Mouse (Mus musculus): ENCODE measurements around the gene Galc. TPM values are rescaled to one million over a fixed set of nuclear protein-coding genes. Genes with fewer than 3 reads are reported as not detected.
A peak's percentile ranks its signal among the peaks of the same experiment; 100 is the strongest.

The Galc gene
- polyA plus RNA-seq, 1 experiment from 2014 or later: 9.8 TPM

DNA sequence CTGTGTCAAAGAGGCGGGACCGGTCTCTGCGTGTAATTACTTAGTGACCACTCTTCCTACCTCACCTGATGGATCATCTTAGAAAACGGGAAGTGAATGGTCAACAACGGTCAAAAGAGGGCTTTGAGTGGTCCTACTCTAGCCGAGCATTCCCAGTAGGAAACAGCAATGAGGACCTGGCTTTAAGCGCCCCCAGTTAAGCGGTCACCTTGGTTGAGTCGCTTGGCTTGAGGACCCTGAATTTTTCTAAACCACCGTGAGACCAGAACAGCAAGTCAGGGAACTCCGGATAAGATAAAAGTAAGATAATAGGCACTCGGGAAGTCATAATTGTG is 226 bp upstream of the Galc start:
- Histone ChIP-seq H3K27me3 (ENCODE audit: control insufficient read depth, insufficient read depth, low read depth, low read length) (no peaks in the 10 kb centered on the region), H3K9ac (ENCODE audit: low read length) (peak overlapping the region; percentile 97), H3K36me3 (ENCODE audit: control insufficient read depth, insufficient read depth, low read length) (no peaks in the 10 kb centered on the region), H3K27ac (ENCODE audit: low read length) (peak overlapping the region; percentile 95), H3K4me2 (ENCODE audit: low read depth, low read length) (peak overlapping the region; percentile 57), H3K4me1 (replicated peaks; ENCODE audit: control insufficient read depth, insufficient read depth, low read length) (peaks cover 8% of the 10 kb centered on the region; the same call in 1 of the 2 replicates), H3K9me3 (ENCODE audit: control insufficient read depth, low read length) (no peaks in the 10 kb centered on the region), H3K4me3 (ENCODE audit: low read length) (peak overlapping the region; percentile 92)
- no peak; the same call in 1 of the 2 replicates for ATAC-seq (ENCODE audit: low read depth)
- under 1% methylated on average over 12 of the region's 12 CpGs for WGBS

GRCm38 (mm10) chr12:98258371-98258844 is 851 bp downstream of the Galc start:
- no peaks in the 10 kb centered on the region for H3K27me3 ChIP-seq (ENCODE audit: control insufficient read depth, insufficient read depth, low read depth, low read length)
- H3K4me2 ChIP-seq (ENCODE audit: low read depth, low read length): peak overlapping the region; percentile 57
- H3K4me3 ChIP-seq (ENCODE audit: low read length): peak overlapping the region; percentile 92
- peaks cover 8% of the 10 kb centered on the region; the same call in 1 of the 2 replicates for H3K4me1 ChIP-seq (replicated peaks; ENCODE audit: control insufficient read depth, insufficient read depth, low read length)
- peak overlapping the region; percentile 97 for H3K9ac ChIP-seq (ENCODE audit: low read length)
- WGBS: under 1% methylated on average over 8 of the region's 8 CpGs
- H3K27ac ChIP-seq (ENCODE audit: low read length): peak overlapping the region; percentile 95
- H3K36me3 ChIP-seq (ENCODE audit: control insufficient read depth, insufficient read depth, low read length): no peaks in the 10 kb centered on the region
- ATAC-seq (ENCODE audit: low read depth): peak; percentile 31
- H3K9me3 ChIP-seq (ENCODE audit: control insufficient read depth, low read length): no peaks in the 10 kb centered on the region

DNA sequence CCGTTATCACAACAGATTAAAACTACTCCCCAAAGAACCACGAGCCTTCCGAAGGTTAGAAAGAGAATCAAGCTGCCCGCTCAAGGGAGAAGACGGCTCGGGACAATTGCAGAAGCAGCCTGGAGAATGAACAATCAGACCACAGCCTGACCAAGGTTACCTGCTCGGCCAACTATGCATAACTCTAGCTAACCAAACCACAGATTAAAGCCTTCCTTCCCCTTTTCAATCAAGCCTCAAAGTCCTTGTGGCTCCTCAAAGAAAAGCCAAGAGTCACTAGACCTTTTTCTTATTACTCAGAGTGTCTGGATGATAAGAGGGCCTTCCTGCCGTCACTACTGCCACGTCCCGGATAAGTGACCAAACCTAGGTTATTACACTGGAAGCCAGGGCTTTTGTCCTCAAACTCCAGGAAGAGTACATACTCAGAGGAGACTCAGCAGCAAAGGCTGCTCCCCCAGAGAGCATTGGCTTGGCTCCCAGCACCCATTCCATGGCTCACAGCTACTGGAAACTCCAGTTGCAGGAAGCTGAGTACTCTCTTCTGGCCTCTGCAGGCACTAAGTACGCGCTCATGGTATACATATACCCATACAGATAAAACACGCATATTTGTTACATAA is 3.8 kb downstream of the Galc start:
- 0 out of 2 replicates have a peak overlapping the region, but pooled peaks have one; percentile 28 for H3K27ac ChIP-seq (ENCODE audit: low read length)
- no peaks in the 10 kb centered on the region for H3K36me3 ChIP-seq (ENCODE audit: control insufficient read depth, insufficient read depth, low read length)
- H3K4me1 ChIP-seq (replicated peaks; ENCODE audit: control insufficient read depth, insufficient read depth, low read length): peaks cover 8% of the 10 kb centered on the region; the same call in 1 of the 2 replicates
- 71% methylated on average over 13 of the region's 13 CpGs for WGBS
- H3K4me3 ChIP-seq (ENCODE audit: low read length): no peak overlapping the region
- H3K4me2 ChIP-seq (ENCODE audit: low read depth, low read length): no peak overlapping the region
- H3K9ac ChIP-seq (ENCODE audit: low read length): no peak overlapping the region
- no peaks in the 10 kb centered on the region for H3K27me3 ChIP-seq (ENCODE audit: control insufficient read depth, insufficient read depth, low read depth, low read length)
- no peaks in the 10 kb centered on the region for H3K9me3 ChIP-seq (ENCODE audit: control insufficient read depth, low read length)
- ATAC-seq (ENCODE audit: low read depth): no peak

GRCm38 (mm10) chr12:98252417-98252816 is 6.8 kb downstream of the Galc start:
- Histone ChIP-seq H3K4me3 (ENCODE audit: low read length) (no peak overlapping the region), H3K9me3 (ENCODE audit: control insufficient read depth, low read length) (no peaks in the 10 kb centered on the region), H3K27ac (ENCODE audit: low read length) (no peak overlapping the region), H3K36me3 (ENCODE audit: control insufficient read depth, insufficient read depth, low read length) (no peaks in the 10 kb centered on the region), H3K9ac (ENCODE audit: low read length) (no peak overlapping the region), H3K4me1 (replicated peaks; ENCODE audit: control insufficient read depth, insufficient read depth, low read length) (peaks cover 3% of the 10 kb centered on the region; the same call in 1 of the 2 replicates), H3K27me3 (ENCODE audit: control insufficient read depth, insufficient read depth, low read depth, low read length) (no peaks in the 10 kb centered on the region), H3K4me2 (ENCODE audit: low read depth, low read length) (no peak overlapping the region)
- 76% methylated on average over 2 of the region's 2 CpGs for WGBS
- no peak for ATAC-seq (ENCODE audit: low read depth)

- Histone ChIP-seq H3K4me2 (ENCODE audit: low read depth, low read length) (no peak overlapping the region), H3K27ac (ENCODE audit: low read length) (no peak overlapping the region), H3K9ac (ENCODE audit: low read length) (no peak overlapping the region), H3K27me3 (ENCODE audit: control insufficient read depth, insufficient read depth, low read depth, low read length) (no peaks in the 10 kb centered on the region), H3K36me3 (ENCODE audit: control insufficient read depth, insufficient read depth, low read length) (no peaks in the 10 kb centered on the region), H3K4me3 (ENCODE audit: low read length) (no peak overlapping the region), H3K9me3 (ENCODE audit: control insufficient read depth, low read length) (no peaks in the 10 kb centered on the region), H3K4me1 (replicated peaks; ENCODE audit: control insufficient read depth, insufficient read depth, low read length) (no peaks in the 10 kb centered on the region)
- ATAC-seq (ENCODE audit: low read depth): no peak
- WGBS: 89% methylated on average over 8 of the region's 8 CpGs
Observed at GRCm38 (mm10) chr12:98250327-98250726, 8.9 kb downstream of the Galc start.

DNA sequence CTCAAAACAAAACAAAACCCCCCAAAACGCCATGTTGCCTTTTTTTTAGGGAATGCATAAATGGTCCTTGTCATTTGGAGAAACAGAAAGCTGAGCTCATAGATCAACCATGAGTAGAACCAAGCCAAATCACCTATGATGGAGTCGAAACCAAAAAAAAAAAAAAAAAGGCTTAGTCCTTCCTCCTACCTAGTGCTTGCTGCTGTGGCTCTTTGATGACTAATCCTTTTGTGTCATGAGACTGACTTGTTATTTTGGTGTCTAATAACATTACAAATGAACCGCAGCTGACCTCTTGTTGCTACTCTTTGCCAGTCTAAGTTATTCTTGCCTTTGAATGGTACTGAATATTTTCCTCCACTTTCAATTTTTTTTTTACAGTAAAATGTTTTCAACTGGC is 9.6 kb downstream of the Galc start:
- H3K4me2 ChIP-seq (ENCODE audit: low read depth, low read length): no peak overlapping the region
- H3K36me3 ChIP-seq (ENCODE audit: control insufficient read depth, insufficient read depth, low read length): no peaks in the 10 kb centered on the region
- H3K9ac ChIP-seq (ENCODE audit: low read length): no peak overlapping the region
- H3K9me3 ChIP-seq (ENCODE audit: control insufficient read depth, low read length): no peaks in the 10 kb centered on the region
- ATAC-seq (ENCODE audit: low read depth): no peak
- no peak overlapping the region for H3K4me3 ChIP-seq (ENCODE audit: low read length)
- no peak overlapping the region for H3K27ac ChIP-seq (ENCODE audit: low read length)
- H3K27me3 ChIP-seq (ENCODE audit: control insufficient read depth, insufficient read depth, low read depth, low read length): no peaks in the 10 kb centered on the region
- 74% methylated on average over 3 of the region's 3 CpGs for WGBS
- no peaks in the 10 kb centered on the region for H3K4me1 ChIP-seq (replicated peaks; ENCODE audit: control insufficient read depth, insufficient read depth, low read length)

DNA sequence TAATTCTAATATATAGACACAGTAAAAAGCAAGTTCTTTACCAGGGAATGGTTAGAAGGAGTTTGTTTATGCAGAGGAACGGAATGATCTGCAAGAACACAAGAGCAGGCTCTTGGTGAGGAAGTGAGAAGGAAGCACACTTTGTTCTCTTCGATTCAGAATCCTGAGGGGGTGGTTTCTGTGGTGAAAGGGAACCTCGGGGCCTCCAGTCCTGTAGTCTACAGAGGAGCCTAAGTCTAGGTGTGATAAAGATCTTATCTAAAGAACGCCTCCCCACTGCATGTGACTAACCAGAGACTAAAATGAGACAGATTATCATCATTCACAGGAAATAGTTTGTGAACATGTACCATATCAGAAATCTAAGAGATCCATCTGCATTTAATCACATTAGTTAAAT is 12.4 kb downstream of the Galc start:
- WGBS: 44% methylated on average over 4 of the region's 4 CpGs
- Histone ChIP-seq H3K36me3 (ENCODE audit: control insufficient read depth, insufficient read depth, low read length) (no peaks in the 10 kb centered on the region), H3K4me3 (ENCODE audit: low read length) (no peak overlapping the region), H3K27ac (ENCODE audit: low read length) (no peak overlapping the region), H3K27me3 (ENCODE audit: control insufficient read depth, insufficient read depth, low read depth, low read length) (no peaks in the 10 kb centered on the region), H3K9me3 (ENCODE audit: control insufficient read depth, low read length) (no peaks in the 10 kb centered on the region), H3K9ac (ENCODE audit: low read length) (no peak overlapping the region), H3K4me2 (ENCODE audit: low read depth, low read length) (no peak overlapping the region), H3K4me1 (replicated peaks; ENCODE audit: control insufficient read depth, insufficient read depth, low read length) (no peaks in the 10 kb centered on the region)
- ATAC-seq (ENCODE audit: low read depth): no peak

GRCm38 (mm10) chr12:98244865-98245264 is 14.4 kb downstream of the Galc start:
- Histone ChIP-seq H3K27me3 (ENCODE audit: control insufficient read depth, insufficient read depth, low read depth, low read length) (no peaks in the 10 kb centered on the region), H3K9me3 (ENCODE audit: control insufficient read depth, low read length) (no peaks in the 10 kb centered on the region), H3K4me1 (replicated peaks; ENCODE audit: control insufficient read depth, insufficient read depth, low read length) (no peaks in the 10 kb centered on the region), H3K36me3 (ENCODE audit: control insufficient read depth, insufficient read depth, low read length) (no peaks in the 10 kb centered on the region), H3K4me3 (ENCODE audit: low read length) (no peak overlapping the region), H3K27ac (ENCODE audit: low read length) (no peak overlapping the region), H3K9ac (ENCODE audit: low read length) (no peak overlapping the region), H3K4me2 (ENCODE audit: low read depth, low read length) (no peak overlapping the region)
- ATAC-seq (ENCODE audit: low read depth): no peak
- WGBS: 86% methylated on average over 5 of the region's 5 CpGs

- ATAC-seq (ENCODE audit: low read depth): no peak
- H3K4me3 ChIP-seq (ENCODE audit: low read length): no peak overlapping the region
- WGBS: 88% methylated on average over 4 of the region's 4 CpGs
Observed at GRCm38 (mm10) chr12:98244161-98244560, 15.1 kb downstream of the Galc start.

More at GRCm38 (mm10) chr12:98244161-98244560, 15.1 kb downstream of the Galc start:
- Histone ChIP-seq H3K27ac (ENCODE audit: low read length) (no peak overlapping the region), H3K9me3 (ENCODE audit: control insufficient read depth, low read length) (no peaks in the 10 kb centered on the region), H3K9ac (ENCODE audit: low read length) (no peak overlapping the region), H3K36me3 (ENCODE audit: control insufficient read depth, insufficient read depth, low read length) (no peaks in the 10 kb centered on the region), H3K4me2 (ENCODE audit: low read depth, low read length) (no peak overlapping the region), H3K27me3 (ENCODE audit: control insufficient read depth, insufficient read depth, low read depth, low read length) (no peaks in the 10 kb centered on the region), H3K4me1 (replicated peaks; ENCODE audit: control insufficient read depth, insufficient read depth, low read length) (no peaks in the 10 kb centered on the region)

All from lung, embryonic 16.5 days (tissue).